Mouse (Mus musculus) midbrain, embryonic 13.5 days (tissue): ENCODE results near the gene Amz2. TPM values are rescaled to one million over a fixed set of nuclear protein-coding genes. Genes with fewer than 3 reads are reported as not detected.

Experiments used
- ATAC-seq: fragments of 200-750 bp; cut with Nextera tagmentation; 2 replicates; pipeline ENCODE4 v1.8.0; 2017; ENCODE audit warnings: mild to moderate bottlenecking, moderate TSS enrichment, moderate library complexity
- H3K27ac ChIP-seq: fragments of 300-500 bp; sonication (generic); 2 replicates; pipeline ENCODE4 v1.5.1; 2015; ENCODE audit warnings: inconsistent platforms, mild to moderate bottlenecking, moderate library complexity
- H3K27me3 ChIP-seq: fragments of 300-500 bp; sonication (generic); 2 replicates; pipeline ENCODE4 v1.6.1; 2015; ENCODE audit warnings: mild to moderate bottlenecking, inconsistent platforms
- H3K36me3 ChIP-seq: fragments of 300-500 bp; sonication (generic); 2 replicates; pipeline ENCODE4 v1.6.1; 2015; ENCODE audit warnings: mild to moderate bottlenecking, inconsistent platforms
- H3K4me1 ChIP-seq: fragments of 300-500 bp; sonication (generic); replicated peaks from 2 replicates; pipeline ENCODE4 v1.6.1; 2015; ENCODE audit warnings: inconsistent platforms
- H3K4me2 ChIP-seq: fragments of 300-500 bp; sonication (generic); replicated peaks from 2 replicates; pipeline ENCODE4 v1.6.1; 2015; ENCODE audit warnings: moderate library complexity, mild to moderate bottlenecking, inconsistent platforms
- H3K4me3 ChIP-seq: fragments of 300-500 bp; sonication (generic); replicated peaks from 2 replicates; pipeline ENCODE4 v1.5.1; 2015; ENCODE audit warnings: mild to moderate bottlenecking, inconsistent platforms
- H3K9ac ChIP-seq: fragments of 300-500 bp; sonication (generic); replicated peaks from 2 replicates; pipeline ENCODE4 v1.6.1; 2015; ENCODE audit warnings: mild to moderate bottlenecking, inconsistent platforms
- H3K9me3 ChIP-seq: fragments of 300-500 bp; sonication (generic); 2 replicates; pipeline ENCODE4 v1.6.1; 2016; ENCODE audit warnings: mild to moderate bottlenecking, inconsistent platforms
- WGBS: fragments of 180-500 bp; shearing (Covaris S2); methylation state at CpG from one replicate; pipeline ENCODE4 v1.1.7; 2015; 5-methylcytosine and 5-hydroxymethylcytosine counted together
- polyA plus RNA-seq: library from polyadenylated mRNA; unstranded; fragments of >200 nt; fragmentation: Nextera tagmentation; extraction: Ambion mirVana; gene quantifications from 2 replicates; pipeline ENCODE4 v1.2.1, GENCODE M21; 2015

Amz2 gene
- polyA plus RNA-seq, 1 experiment from 2014 or later = 53.1 TPM

DNA sequence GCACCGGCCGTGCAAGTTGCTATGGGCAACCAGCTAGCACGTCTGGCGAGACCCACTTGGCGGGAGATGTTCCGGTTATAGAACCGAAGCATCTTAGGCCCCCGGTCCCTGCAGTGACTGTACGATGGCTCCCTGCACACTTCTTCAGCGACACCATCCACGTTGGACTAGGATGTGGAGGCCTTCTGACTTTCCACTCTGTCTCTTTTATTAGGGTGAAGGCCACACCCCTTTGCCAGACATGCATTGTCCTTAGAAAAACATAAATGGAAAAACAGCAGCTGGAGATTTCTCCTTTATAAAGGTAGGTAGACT lies 483 bp downstream of the Amz2 start:
- Histone ChIP-seq H3K4me1 (peaks cover 13% of the 10 kb centered on the region), H3K4me3 (peak overlapping the region; percentile 67), H3K9me3 (no peaks in the 10 kb centered on the region), H3K36me3 (peaks cover 27% of the 10 kb centered on the region), H3K27ac (peak overlapping the region; percentile 86), H3K27me3 (no peaks in the 10 kb centered on the region), H3K4me2 (peak overlapping the region; percentile 64), H3K9ac (peak overlapping the region; percentile 79)
- 1% methylated on average over 11 of the region's 11 CpGs for WGBS
- no peak; the same call in 1 of the 2 replicates for ATAC-seq

DNA sequence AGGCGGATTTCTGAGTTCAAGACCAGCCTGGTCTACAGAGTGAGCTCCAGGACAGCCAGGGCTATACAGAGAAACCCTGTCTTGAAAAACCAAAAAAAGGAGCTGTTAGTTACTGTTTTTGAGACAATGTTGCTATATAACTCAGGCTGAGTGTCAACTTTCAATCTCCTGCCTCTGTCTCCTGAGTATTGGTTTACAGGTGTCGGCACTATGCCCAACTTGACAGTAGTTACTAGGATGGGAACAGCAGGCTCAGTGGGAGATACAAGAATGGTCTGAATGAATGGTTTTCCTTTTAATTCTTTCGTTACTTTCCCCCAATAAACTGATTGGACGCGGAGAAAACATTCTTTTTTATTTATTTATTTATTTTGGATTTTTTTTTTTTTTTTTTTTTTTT lies 1.6 kb downstream of the Amz2 start:
- Histone ChIP-seq H3K4me3 (peak overlapping the region; percentile 67), H3K4me2 (peak overlapping the region; percentile 64), H3K27me3 (no peaks in the 10 kb centered on the region), H3K27ac (no peak overlapping the region), H3K9me3 (no peaks in the 10 kb centered on the region), H3K4me1 (peaks cover 17% of the 10 kb centered on the region), H3K9ac (no peak overlapping the region), H3K36me3 (peaks cover 34% of the 10 kb centered on the region)
- WGBS = 97% methylated on average over 5 of the region's 5 CpGs
- no peak for ATAC-seq

DNA sequence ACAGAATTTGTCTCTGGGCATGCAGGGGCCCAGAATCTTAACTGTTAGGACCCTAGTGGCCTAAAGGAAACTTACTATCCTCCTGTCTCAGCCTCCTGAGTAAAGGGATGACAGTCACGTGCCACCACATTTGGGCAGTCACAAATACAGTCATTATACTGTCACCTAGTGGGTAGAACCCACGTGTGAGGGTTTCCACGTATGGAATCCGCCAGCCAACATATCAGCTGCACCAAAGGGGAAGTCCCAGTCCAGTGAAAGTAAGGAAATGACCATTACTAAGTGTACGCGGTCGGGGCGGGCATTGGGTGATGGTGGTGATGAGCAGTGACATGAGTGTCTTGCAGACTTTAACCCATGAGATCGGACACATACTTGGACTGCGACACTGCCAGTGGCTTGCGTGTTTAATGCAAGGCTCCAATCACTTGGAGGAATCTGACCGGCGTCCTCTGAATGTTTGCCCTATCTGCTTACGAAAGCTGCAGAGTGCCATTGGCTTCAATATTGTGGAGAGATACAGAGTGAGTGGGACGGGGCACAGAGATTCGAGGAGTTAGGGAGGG lies 8.6 kb downstream of the Amz2 start:
- WGBS = 95% methylated on average over 16 of the region's 16 CpGs

DNA sequence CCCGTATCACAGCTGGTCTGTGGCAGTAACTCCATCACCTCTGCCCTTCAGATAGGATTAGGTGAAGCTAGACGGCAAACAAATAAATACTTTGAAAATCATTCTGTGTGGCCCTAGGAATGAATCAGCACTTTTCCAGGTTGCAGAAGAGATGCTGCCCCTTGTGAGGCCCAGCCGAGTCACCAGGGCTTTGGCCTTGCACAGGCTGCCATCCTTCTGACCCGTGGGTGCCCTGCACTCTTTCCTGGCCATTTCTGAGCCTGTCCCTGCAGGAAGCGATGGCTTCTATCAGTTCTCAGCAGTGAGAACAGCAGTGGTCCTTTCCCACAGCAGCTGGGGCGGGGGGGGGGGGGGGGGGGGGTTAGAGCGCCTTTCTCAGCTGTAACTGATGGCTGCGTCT lies 11.1 kb downstream of the Amz2 start:
- Histone ChIP-seq H3K4me3 (no peak overlapping the region), H3K36me3 (peaks cover 50% of the 10 kb centered on the region), H3K4me1 (peaks cover 13% of the 10 kb centered on the region), H3K9ac (no peak overlapping the region), H3K27me3 (no peaks in the 10 kb centered on the region), H3K9me3 (no peaks in the 10 kb centered on the region), H3K27ac (no peak overlapping the region), H3K4me2 (no peak overlapping the region)
- no peak for ATAC-seq
- 79% methylated on average over 7 of the region's 8 CpGs for WGBS

More for the DNA sequence above, 8.6 kb downstream of the Amz2 start:
- H3K9ac ChIP-seq = no peak overlapping the region
- no peak for ATAC-seq
- peaks cover 8% of the 10 kb centered on the region for H3K4me1 ChIP-seq
- H3K9me3 ChIP-seq = no peaks in the 10 kb centered on the region
- H3K4me2 ChIP-seq = no peak overlapping the region
- H3K36me3 ChIP-seq = peaks cover 70% of the 10 kb centered on the region
- no peak overlapping the region for H3K27ac ChIP-seq
- no peak overlapping the region for H3K4me3 ChIP-seq
- no peaks in the 10 kb centered on the region for H3K27me3 ChIP-seq

DNA sequence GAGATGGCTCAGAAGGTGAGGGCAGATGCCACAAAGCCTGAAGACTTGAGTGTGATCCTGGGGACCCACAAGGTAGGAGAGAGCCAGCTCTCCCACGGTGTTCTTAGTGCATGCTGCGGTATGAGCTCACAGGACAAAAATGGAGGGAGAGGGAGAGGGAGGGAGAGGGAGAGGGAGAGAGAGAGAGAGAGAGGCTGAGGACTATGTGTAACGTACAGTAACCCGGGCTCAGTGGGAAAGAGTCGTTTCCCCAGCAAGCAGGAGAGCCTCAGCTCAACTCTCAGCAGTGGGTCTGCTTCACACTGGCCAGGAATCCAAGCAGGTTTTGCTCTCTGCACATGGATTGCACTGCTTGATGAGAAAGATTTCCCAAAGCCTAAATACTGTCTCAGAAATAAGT lies 13.5 kb downstream of the Amz2 start:
- peak; percentile 53 for ATAC-seq
- H3K36me3 ChIP-seq = peaks cover 37% of the 10 kb centered on the region

DNA sequence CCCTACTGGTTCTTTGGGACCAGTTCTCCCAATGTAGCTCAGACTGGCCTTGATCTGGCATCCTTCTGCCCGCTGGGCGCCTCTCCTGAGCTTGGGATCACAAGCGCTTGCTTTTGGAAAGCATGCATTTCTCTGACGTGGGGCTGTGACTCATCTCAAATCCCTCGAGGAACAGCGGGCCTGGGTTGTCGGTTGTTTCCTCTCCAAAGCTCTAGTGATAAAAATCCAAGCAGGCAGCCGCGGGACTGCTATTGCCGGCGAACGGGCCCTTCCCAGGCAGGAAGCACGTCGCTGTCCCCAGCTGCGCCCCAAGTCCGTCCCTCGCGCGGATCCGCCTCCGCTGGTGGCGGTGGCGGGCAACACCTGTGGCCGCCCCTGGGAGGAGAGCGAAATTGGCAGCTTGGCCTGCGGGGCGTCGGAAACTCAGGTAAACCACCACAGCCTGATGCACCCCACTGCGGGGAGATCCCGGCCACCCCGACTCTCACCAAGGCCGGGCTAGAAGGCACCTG lies 14.1 kb downstream of the Amz2 start:
- H3K9me3 ChIP-seq = no peaks in the 10 kb centered on the region
- H3K4me2 ChIP-seq = peak overlapping the region; percentile 65
- no peaks in the 10 kb centered on the region for H3K27me3 ChIP-seq
- H3K4me3 ChIP-seq = peak overlapping the region; percentile 41
- H3K9ac ChIP-seq = peak overlapping the region; percentile 61
- under 1% methylated on average over 32 of the region's 32 CpGs for WGBS
- peak overlapping the region; percentile 32; the same call in 1 of the 2 replicates for H3K27ac ChIP-seq
- peaks cover 30% of the 10 kb centered on the region for H3K36me3 ChIP-seq
- peak; percentile 82 for ATAC-seq
- H3K4me1 ChIP-seq = peaks cover 13% of the 10 kb centered on the region

More for the DNA sequence above, 13.5 kb downstream of the Amz2 start:
- Histone ChIP-seq H3K4me1 (peaks cover 13% of the 10 kb centered on the region), H3K27ac (no peak overlapping the region), H3K4me3 (peak overlapping the region; percentile 41), H3K9me3 (no peaks in the 10 kb centered on the region), H3K27me3 (no peaks in the 10 kb centered on the region), H3K9ac (no peak overlapping the region), H3K4me2 (peak overlapping the region; percentile 65; the same call in 1 of the 2 replicates)
- WGBS = 24% methylated on average over 5 of the region's 5 CpGs

DNA sequence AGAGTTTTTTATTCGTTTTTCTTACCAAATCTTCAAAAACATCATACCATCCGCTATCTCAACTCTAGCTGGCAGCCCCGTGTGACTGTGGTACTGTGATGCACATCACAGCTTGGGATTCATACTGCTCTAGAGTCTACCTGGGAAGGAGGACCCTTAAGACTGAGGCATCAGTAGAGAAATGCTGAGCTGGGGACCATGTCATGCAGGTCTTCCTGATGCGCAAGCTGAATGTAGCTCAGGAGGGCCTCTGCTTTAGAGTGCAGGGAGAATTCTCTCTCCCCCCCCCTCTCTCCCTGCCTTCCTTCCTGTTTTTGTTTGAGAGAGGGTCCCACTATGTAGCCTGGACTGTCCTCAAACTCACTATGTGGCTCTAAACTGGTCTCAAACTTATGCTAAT lies 14.9 kb downstream of the Amz2 start:
- no peak for ATAC-seq
- Histone ChIP-seq H3K27ac (no peak overlapping the region), H3K36me3 (peaks cover 23% of the 10 kb centered on the region), H3K9ac (no peak overlapping the region), H3K4me1 (peaks cover 13% of the 10 kb centered on the region), H3K9me3 (no peaks in the 10 kb centered on the region), H3K27me3 (no peaks in the 10 kb centered on the region), H3K4me2 (peak overlapping the region; percentile 65), H3K4me3 (no peak overlapping the region)
- 62% methylated on average over 4 of the region's 4 CpGs for WGBS

DNA sequence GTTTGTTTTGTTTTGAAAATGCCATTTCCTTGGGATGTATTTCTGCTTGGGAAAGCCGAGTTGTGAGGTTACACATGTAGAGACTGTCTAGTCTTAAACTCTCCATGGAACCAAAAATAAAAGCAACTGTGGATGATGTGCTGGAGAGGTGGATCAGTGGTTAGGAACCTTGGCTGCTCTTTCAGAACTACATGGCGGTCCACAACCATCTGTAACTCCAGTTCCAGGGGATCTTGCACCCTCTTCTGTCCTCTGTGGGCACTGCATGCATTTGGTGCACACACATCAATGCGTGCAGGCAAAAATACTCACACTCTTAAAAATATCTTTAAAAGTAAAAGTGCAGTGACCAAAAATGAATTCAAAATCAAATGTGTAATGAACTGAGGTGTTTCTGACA lies 15.4 kb downstream of the Amz2 start:
- Histone ChIP-seq H3K9me3 (no peaks in the 10 kb centered on the region), H3K9ac (no peak overlapping the region), H3K36me3 (peaks cover 18% of the 10 kb centered on the region), H3K4me1 (peaks cover 13% of the 10 kb centered on the region), H3K27me3 (no peaks in the 10 kb centered on the region), H3K4me2 (no peak overlapping the region), H3K4me3 (no peak overlapping the region), H3K27ac (no peak overlapping the region)
- no peak for ATAC-seq
- WGBS = 57% methylated on average over 3 of the region's 3 CpGs

DNA sequence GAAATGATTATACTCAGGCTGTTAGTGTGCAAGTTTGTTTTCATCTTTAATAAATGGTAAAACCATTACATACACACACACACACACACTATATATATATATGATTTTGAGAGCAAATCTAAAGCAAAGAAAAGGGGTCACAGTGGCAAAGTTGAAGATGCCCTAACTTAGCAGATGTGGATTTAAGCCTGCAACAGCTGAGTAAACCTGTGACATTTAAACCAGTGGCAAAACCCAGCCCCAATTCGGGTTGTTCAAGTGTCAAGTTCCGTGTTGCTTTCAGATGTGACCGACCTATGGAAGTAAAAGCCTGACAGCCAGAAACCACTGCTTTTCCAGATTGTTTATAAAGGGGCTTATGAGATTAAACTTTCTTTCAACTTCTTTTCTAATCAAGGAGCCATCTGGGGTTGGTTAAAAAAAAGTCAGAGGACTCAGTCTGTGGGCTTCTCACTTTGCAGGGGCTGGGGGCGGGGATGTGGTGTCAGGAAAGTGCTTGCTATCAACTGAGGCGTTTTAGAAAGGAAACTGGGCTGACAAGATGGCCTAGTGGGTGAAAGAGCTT lies 16.5 kb downstream of the Amz2 start:
- Histone ChIP-seq H3K9me3 (no peaks in the 10 kb centered on the region), H3K9ac (no peak overlapping the region), H3K27ac (no peak overlapping the region), H3K27me3 (no peaks in the 10 kb centered on the region), H3K36me3 (peaks cover 8% of the 10 kb centered on the region), H3K4me1 (peaks cover 13% of the 10 kb centered on the region), H3K4me3 (no peak overlapping the region), H3K4me2 (no peak overlapping the region)
- WGBS = 54% methylated on average over 5 of the region's 5 CpGs
- ATAC-seq = no peak

DNA sequence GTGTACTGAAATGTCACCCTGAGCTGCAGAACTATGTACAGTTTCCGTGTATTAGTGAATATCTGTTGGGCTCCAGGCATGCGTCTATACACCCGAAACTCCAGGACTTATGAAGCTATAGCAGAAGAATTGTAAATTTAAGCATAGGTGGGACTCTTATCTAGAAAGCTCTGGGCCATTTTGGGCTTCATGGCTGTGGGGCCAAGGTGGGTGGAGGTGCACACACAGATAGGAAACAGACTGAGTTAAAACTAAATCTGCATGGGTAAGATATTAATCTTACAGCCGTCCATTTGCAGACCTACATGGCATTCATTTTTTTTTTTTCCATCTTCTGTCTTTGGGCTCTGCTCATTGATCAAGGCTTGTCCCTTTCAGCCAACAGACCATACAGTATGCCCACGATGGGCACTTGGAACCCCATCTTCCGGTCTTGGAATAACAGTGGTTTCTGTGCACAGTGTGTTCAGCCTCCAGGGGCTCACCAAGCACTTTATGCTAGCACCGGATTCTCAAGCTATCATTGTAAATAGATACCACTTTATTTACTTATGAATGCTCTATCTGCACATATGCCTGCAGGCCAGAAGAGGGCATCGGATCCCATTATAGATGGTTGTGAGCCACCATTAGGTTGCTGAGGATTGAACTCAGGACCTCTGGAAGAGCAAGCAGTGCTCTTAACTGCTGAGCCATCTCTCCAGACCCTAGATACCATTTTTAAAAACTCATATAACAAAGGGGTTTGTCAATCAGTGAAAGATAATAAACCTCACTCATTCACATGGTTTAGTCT lies 17.9 kb downstream of the Amz2 start:
- H3K27me3 ChIP-seq = no peaks in the 10 kb centered on the region
- 92% methylated on average over 8 of the region's 8 CpGs for WGBS
- no peaks in the 10 kb centered on the region for H3K9me3 ChIP-seq
- no peak overlapping the region for H3K9ac ChIP-seq
- no peak overlapping the region for H3K27ac ChIP-seq
- no peaks in the 10 kb centered on the region for H3K36me3 ChIP-seq
- peaks cover 13% of the 10 kb centered on the region for H3K4me1 ChIP-seq
- H3K4me2 ChIP-seq = no peak overlapping the region
- no peak overlapping the region for H3K4me3 ChIP-seq
- no peak for ATAC-seq

DNA sequence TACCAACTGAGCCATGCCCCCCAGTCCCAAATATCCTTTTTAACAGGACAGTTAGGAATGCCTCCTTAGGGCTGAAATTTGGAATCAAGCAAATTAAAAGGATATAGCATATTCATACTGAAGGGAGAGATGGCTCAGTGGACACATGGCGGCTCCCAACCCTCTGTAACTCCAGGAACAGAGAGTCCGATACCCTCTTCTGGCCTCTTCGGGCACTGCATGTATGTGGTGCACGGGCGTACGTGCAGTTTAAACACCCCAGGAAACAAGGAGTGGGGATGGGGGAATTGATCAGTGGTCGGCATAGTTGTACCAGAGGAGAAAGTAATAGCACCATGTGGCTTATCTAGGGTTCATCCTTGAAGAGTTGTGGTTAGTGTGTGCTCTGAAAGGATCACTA lies 18.9 kb downstream of the Amz2 start:
- Histone ChIP-seq H3K4me3 (no peak overlapping the region), H3K9me3 (no peaks in the 10 kb centered on the region), H3K36me3 (no peaks in the 10 kb centered on the region), H3K4me1 (peaks cover 9% of the 10 kb centered on the region), H3K4me2 (no peak overlapping the region), H3K27me3 (no peaks in the 10 kb centered on the region), H3K27ac (no peak overlapping the region), H3K9ac (no peak overlapping the region)
- 53% methylated on average over 7 of the region's 7 CpGs for WGBS
- no peak for ATAC-seq

DNA sequence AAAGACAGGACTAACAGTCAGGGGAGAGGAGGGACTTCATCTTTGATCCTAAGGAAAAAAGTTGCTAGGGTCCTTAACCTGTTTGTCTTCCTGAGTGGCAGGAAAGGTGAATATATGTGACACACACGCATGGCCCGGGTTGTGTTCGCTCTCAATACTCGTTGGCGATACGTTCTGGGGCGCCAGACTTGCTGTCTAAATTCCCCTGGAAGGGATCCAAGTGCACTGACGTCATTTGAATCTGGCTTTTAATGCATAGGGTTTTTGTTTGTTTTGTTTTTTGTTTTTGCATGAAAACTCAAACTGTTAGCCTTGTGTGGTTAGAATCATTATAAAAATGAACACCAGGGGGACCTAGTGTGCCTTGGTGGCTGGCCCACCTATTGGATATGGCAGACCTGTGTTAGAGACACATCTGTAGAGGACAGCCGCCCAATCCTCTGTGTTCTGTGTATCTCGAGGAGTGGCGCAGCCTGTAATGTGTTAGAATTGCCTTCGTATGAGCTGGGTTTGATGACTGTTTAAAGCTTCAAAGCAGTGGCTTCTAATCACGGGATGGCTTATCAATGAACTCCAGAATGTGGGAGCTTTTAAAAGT lies 19.8 kb downstream of the Amz2 start:
- Histone ChIP-seq H3K36me3 (no peaks in the 10 kb centered on the region), H3K4me2 (no peak overlapping the region), H3K4me1 (no peaks in the 10 kb centered on the region), H3K27ac (no peak overlapping the region), H3K9me3 (no peaks in the 10 kb centered on the region), H3K27me3 (no peaks in the 10 kb centered on the region), H3K9ac (no peak overlapping the region), H3K4me3 (no peak overlapping the region)
- ATAC-seq = 0 out of 2 replicates have a peak, but pooled peaks have one; percentile 71
- 57% methylated on average over 13 of the region's 13 CpGs for WGBS
